Mouse (Mus musculus): ENCODE data around the gene Rab25.

The Rab25 gene

GRCm38 (mm10) chr3:88566536-88567061, 18.5 kb upstream of the Rab25 start:
- DNase-seq, result no peak

DNA sequence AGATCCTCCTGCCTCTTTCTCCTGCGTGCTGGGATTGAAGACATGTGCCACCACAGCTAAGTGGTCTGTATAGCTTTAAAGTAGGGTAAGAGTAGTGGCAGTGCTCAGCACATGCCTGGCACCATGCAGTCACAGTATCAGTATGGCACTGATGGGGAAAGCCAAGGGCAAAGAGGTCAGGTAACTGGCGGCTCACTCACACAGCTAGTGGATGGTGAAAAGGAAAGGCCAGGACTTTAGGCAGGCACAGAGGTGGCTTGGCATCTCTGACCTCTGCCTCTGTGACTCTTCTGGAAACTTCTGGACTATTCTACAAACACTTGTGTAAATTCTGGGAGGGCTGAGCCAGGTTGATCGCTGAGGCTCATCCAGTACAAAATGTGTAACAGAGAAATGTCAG, 18.0 kb upstream of the Rab25 start:
- DNase-seq, result no peak

GRCm38 (mm10) chr3:88563966-88564365, 15.9 kb upstream of the Rab25 start:
- no peak for DNase-seq

GRCm38 (mm10) chr3:88563442-88563841, 15.3 kb upstream of the Rab25 start:
- no peak for DNase-seq

DNA sequence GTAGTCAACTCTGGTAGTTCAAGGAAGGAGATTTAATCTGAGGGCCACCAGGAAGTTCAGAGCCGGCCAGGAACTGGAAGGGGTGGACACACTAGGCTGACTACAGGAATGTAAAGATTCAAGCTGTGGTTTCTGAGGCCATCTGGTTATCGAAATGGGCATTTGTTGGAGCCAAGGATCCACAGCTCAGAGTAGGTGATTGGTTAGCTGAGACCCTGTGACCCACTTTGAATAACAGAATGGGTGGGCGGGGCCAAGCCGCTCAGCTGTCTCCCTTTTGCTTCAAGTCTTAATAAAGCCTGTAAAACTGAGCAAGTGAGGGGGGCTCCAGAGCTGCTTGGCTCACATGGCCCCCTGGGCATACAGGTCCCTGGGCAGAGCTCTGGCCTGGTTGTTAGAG, 13.9 kb upstream of the Rab25 start:
- peak; percentile 68 for DNase-seq

DNA sequence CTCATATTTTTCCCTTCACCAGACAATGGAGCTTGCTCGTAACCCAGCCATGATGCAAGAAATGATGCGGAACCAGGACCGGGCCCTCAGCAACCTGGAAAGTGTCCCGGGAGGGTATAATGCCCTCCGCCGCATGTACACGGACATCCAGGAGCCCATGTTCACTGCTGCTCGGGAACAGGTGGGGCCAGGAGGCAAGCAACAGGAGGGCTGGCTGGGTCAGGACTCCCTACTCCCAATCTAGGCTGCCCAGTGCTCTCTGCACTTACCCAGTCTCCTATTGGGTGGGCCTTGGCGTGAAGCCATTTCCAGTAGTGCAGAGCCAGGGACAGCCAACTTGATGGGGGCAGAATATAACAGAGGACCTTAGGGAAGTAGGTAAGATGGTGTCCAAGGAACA, 11.5 kb upstream of the Rab25 start:
- no peak for DNase-seq

- no peak for DNase-seq
These were observed 8.5 kb upstream of the Rab25 start for GRCm38 (mm10) chr3:88556616-88557015.

DNA sequence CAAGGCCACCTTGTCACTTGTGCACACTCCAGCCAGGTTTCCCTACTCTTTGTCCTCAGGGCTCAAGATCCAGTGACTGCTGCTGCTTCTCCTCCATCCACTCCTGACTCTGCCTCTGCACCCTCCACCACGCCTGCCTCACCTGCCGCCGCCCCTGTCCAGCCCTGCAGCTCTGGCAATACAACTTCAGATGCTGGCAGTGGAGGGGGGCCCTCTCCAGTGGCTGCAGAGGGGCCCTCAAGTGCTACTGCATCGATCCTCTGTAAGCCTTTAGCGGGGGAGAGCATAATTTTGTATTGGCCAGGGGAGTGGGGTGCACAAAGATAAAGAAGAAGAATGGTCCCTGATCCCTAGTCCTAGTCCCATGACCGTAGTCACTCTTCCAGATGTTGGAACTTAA, 7.6 kb upstream of the Rab25 start:
- DNase-seq, result no peak

DNA sequence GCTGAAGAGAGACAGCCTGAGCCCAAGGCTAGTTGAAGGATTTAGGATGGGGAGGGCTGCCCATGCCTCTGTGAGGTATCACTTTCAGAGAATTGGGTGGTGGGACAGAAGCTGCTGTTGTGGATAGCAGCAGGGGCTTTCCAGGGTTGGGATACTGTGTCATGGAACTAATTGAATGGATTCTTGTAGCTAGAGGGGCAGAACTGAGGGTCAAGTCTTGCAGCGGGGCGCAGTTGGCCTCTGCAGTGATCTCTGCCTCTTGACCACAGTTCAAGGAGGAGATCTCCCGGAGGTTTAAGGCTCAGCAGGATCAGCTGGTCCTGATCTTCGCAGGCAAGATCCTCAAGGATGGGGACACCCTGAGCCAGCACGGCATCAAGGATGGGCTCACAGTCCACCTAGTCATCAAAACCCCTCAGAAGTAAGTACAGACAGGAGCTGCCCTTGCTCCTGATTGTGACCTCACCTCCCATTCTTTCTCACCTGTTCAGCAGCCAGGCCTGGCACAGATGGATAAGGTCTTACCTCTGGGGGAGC, 7.0 kb upstream of the Rab25 start:
- no peak for DNase-seq

GRCm38 (mm10) chr3:88553880-88554586, 5.9 kb upstream of the Rab25 start:
- DNase-seq, result peak; percentile 36

DNA sequence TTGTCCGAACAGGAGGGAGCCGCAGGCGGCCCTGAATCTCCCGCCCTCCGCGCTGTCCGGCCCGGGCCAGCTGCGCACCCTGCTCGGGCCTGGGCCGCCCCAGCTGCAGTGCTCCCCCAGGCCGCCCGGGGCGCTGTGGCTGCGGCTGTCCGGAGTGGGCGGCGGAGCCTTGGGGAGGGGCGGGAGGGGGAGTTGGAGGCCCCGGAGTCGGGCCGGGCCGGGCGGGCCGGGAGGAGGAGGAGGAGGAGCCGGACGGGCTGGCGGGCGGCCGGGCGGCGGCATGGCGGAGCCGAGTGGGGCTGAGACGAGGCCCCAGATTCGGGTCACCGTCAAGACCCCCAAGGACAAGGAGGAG, 5.4 kb upstream of the Rab25 start, which contains the start of gene Ubqln4:
TSS of gene Ubqln4 (plus strand) at position 234 of the 355 bp plus-strand sequence.
- peak; percentile 96 for DNase-seq

GRCm38 (mm10) chr3:88552676-88553524, 4.8 kb upstream of the Rab25 start, which contains the start of gene Lamtor2:
Gene Lamtor2, minus strand, starts transcription at chr3:88553074.
- peak; percentile 99 for DNase-seq

GRCm38 (mm10) chr3:88552082-88552645, 4.1 kb upstream of the Rab25 start:
- DNase-seq, result no peak

DNA sequence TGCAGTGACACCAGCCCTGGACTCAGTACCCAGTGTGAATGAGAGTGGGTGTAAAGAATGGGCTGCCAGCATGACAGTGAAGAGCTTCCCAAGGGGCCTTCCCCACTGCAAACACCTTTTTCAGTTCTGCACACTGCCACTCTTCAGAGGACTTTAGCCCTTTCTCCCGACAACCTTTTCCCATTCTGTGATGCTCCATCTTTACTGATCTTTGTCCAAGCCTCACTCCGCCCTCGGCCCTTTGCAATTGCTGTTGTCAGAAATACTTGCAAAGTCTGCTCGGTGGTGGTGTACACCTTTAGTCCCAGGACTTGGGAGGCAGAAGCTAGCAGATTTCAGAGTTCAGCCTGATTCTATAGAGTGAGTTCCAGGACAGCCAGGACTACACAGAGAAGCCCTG, 3.5 kb upstream of the Rab25 start:
- DNase-seq, result peak; percentile 35

GRCm38 (mm10) chr3:88546674-88547418, 1.3 kb downstream of the Rab25 start:
- no peak for DNase-seq

DNA sequence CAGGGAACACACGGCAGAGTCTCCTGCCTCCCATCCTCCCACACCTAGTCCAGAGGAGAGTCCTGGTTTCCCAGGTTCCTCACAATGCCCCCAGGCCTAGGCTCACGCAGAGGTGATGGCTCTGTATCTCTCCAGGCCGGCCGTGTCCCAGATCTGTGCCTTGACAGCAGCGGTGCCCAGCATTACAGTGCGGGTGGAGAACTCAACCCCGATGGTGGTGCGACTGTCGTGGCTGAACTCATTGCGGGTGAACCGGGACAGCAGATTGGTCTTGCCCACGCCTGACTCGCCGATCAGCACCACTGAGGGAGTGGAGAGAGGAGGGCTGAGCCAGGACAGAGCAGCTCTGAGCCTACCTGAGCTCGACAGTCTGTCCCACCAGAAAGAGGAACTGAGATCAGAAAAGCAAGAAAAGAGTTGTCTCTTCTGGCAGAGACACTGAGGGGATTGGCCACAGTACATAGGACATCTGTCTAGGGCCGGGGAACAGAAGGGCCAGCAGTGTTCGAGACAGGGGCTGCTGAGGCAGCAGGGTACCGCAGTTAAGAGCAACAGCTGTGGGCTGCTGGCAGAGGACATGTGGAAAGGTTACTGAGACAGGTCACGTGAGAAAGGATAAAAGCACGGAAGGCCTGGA, 3.0 kb downstream of the Rab25 start:
- DNase-seq, result peak; percentile 2

DNA sequence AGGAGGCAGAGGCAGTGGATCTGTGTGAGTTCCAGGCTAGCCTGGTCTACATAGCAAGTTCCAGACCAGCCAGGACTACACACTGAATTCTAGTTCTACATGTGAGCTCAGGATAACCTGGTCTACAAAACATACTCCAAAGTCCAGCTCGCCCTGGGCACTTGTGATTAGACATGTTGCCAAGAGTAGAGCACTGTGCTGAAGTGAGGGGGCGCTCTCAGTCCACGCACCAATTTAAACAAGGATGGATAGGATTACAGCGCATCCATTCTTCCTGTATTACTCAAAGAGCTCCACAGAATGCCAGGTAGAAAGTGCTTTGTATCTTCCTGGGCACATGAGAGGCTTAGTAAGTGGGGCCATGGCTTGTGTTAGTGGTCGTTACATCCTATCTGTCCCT, 3.6 kb downstream of the Rab25 start:
- peak; percentile 43 for DNase-seq

DNA sequence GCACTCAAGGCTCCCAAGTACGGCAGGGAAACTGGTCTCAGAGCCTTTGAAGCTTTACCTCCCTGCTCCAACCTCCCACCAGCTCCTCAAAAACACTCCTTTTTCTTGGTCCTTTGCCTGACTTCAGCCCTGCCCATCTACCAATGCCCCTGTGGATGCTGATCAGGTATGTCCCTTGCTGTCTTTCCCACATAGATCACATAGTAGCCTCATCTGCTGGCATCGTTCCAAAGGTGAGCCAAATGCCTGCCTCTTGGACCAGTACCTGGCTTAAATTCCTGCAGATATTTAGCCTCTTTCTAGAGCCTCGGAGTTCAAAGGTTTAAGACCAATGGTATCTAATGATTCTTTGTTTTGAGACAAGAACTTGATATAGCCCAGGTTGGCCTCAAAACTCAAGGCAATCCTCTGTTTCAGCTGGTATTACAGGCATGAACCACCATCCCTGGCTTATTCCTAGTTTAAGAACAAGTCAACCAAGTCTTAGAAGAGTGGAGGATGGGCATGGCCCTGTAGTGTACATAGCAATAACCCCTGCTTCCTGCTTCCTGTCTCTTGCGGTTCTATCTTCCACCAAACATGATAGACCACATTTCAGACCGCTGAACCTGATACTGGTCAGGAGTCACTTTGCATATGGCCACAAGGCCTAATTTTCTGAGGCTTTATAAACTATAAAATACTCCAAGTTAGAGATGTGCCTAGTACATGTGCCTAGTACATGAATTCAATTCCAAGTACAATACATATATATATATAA, 4.3 kb downstream of the Rab25 start:
- peak; percentile 11 for DNase-seq

GRCm38 (mm10) chr3:88543174-88543573, 4.9 kb downstream of the Rab25 start:
- no peak for DNase-seq

DNA sequence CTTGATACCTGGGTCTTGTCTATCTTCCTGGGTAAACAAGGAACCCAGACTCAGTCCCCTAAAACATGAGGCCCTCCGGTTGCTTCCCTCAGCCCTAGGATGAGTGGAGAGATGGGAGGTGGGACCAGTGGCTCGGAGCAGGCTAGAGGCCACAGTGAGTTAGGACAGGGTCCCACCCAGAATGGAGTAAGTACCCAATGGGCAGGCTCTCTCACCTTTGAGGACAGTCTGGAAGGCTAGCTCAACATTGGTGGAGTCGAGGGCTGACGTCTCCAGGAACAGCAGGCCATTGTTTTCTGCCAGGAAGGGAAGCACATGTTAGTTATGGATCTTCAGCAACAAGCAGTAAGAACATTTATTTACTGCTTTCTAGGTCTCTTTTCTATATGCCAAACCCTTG, 5.6 kb downstream of the Rab25 start:
- no peak for DNase-seq

All from kidney, postnatal 14 days (tissue).